Comparison of ENCODE assay signal across 22 mouse cellular contexts in genomic region chr6:88277242-88277641, GRCm38 (mm10). TPM values are rescaled to one million over a fixed set of nuclear protein-coding genes. Genes with fewer than 3 reads are reported as not detected.
"Had no signal": no experiment of that assay in that cellular context is flagged by ENCODE, and none has a peak within 500 bp of the region (broad histone marks: within the 10 kb centered on the region; RNA-seq: fewer than 3 reads in every experiment).

No protein-coding gene starts in this region.

- DNase-seq: gastrocnemius, postnatal 10 days; gastrocnemius, postnatal 36 days; heart, adult 11 months; heart, adult 2 months; heart, postnatal 14 days; heart, postnatal 36 days; kidney, adult 18-20 months; kidney, adult 8-10 months; kidney, postnatal 10 days; kidney, postnatal 25 days; kidney, postnatal 4 days; liver; liver, embryonic 13.5 days had no signal

- ATAC-seq: hindbrain, postnatal 0 days; intestine, postnatal 0 days had no signal

RNA-seq across cellular contexts. Expression of gene Dnajb8, which starts 55.2 kb away (rescaled TPM):
- total RNA-seq: gastrocnemius, adult 18-20 months; gastrocnemius, postnatal 10 days; gastrocnemius, postnatal 36 days; heart, adult 2 months; heart, postnatal 14 days; heart, postnatal 36 days; hematopoietic stem cell, adult 5-6 weeks; hindbrain, postnatal 0 days; layer of hippocampus, adult 2 months; layer of hippocampus, postnatal 10 days; layer of hippocampus, postnatal 25 days; left cerebral cortex, adult 2 months; left cerebral cortex, postnatal 14 days had no signal
